Mouse (Mus musculus): ENCODE data around the gene Mphosph9. TPM values are rescaled to one million over a fixed set of nuclear protein-coding genes. Genes with fewer than 3 reads are reported as not detected.

Gene Mphosph9
- total RNA-seq (2023; ENCODE audit: inconsistent age), result 22.6 to 34.6 TPM (median 30.4 TPM) in 4 replicates

DNA sequence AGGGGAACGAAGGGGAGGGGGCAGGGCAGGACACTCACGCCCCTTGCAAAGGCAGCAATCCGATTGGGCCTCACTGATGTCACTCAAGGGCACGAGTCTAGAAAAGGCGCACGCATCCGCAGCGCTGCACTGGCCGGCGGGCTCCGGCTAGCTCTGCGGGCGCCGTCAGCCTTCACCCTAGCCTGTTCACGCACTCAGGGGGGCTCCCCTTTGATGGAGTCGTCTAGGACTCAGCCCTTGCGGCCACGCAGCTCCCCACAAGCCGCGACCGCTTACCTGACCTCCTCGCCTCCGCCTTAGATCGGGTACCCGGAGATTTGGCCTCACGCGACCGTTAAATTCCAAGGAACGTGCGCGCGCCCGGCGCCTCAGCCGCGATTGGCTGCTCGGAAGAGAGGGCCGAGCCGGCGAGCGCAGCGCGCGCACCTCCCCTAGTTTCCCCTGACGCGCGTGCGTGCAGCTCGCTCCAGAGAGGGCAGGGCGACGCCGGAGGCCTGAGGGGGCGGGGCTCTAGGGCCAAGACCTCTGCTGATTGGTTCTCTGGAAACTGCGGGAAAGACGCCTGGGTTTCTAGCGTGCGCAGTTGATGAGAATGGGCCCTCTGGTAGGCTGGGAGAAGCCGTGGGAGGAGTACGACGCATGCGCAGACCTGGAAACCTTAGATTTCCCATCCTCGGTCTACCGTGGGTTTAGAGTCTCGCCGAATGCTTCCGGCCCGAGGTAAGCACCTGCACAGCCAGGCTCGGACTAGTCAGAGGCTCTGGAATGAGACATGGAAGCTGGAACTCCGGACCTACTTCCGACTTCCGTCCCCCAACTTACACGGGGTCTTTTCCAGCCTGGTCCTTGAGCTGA, at the start of gene Mphosph9, which contains the start of gene 2810006K23Rik:
Mphosph9 (minus strand) TSS at position 463 of the 855 bp plus-strand sequence.
2810006K23Rik (plus strand) TSS at position 580 of the 855 bp plus-strand sequence.

DNA sequence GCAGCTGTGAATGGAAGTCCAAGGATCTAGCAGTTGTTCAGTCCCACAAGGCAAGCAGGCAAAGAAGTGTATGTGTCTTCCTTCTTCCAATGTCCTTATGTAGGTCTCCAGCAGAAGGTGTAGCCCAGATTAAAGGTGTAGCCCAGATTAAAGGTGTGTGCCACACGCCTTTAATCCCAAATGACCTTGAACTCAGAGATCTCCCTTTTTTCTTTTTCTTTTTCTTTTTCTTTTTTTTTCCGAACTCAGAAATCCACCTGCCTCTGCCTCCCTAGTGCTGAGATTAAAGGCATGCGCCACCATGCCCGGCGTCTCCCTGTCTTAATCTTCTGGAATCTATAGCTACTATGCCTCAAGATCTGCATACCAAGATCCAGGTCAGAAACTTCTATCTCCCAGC, 35.2 kb upstream of the Mphosph9 start, which contains the start of gene Cdk2ap1:
Cdk2ap1 (minus strand) TSS at position 101 of the 400 bp plus-strand sequence.

DNA sequence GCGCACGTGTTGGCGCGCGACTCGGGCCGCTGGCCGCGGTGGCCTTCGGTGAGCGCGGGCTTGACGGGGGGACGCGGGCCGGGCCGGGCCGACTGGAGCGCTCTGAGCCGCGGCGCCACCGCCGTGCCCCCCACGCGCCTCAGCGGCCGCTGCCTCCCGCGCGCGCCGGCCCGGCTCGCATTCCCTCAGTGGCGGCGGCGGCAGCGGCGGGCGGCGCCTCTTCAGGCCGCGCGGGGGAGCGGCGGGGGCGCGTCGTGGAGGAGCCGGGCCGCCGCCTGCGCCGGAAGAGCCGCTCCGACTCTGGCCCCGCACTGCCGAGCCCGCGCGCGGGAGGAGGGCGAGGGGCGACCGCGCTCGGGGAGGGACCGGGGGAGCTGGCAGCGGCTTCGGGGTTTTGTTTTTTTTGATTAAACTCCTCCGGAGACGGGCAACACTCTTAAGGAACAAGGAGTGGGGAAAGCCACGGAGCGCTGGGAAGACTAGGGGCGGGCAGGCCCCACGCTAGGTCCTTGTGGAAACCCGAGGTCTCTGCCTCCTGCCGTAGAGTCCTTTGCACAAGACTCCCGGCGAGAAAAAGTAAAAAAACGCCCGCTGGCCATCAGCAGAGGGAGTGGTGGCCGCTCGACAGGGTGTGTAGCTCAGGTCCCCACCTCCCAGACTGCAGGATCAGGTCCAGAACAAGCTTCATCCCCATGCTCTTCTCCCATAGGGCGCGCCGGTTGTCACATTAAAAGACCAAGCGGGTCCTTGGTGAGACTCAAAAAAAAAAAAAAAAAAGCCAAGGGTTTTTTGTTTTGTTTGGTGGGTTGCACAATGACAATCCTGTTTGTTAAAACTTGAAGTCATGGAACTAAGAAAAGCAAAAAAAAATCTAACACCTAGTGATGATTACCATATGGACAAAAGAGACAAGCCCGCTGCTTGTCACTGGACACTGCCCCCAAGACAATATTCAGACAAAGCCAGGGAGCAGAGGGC, 77.9 kb downstream of the Mphosph9 start, which contains the start of gene Pitpnm2:
Pitpnm2 (minus strand) TSS at position 147 of the 978 bp plus-strand sequence.

Other genes with a start within 250 kb of the Mphosph9 start
- 2.9 to 3.4 TPM (median 3.2 TPM) in 4 replicates for gene Abcb9, start 232.2 kb downstream of the Mphosph9 start, total RNA-seq (2023; ENCODE audit: inconsistent age)
- 19.8 to 21.8 TPM (median 21.2 TPM) in 4 replicates for gene Ogfod2, start 215.7 kb downstream of the Mphosph9 start, total RNA-seq (2023; ENCODE audit: inconsistent age)
- gene Arl6ip4, start 211.9 kb downstream of the Mphosph9 start, total RNA-seq (2023; ENCODE audit: inconsistent age), result 33.3 to 55.2 TPM (median 41.2 TPM) in 4 replicates
- gene Pitpnm2, start 78.2 kb downstream of the Mphosph9 start, total RNA-seq (2023; ENCODE audit: inconsistent age), result 57.6 to 60.2 TPM (median 58.2 TPM) in 4 replicates
- gene 2810006K23Rik, start 117 bp upstream of the Mphosph9 start, total RNA-seq (2023; ENCODE audit: inconsistent age), result 4.7 to 7.1 TPM (median 6.1 TPM) in 4 replicates
- 98.9 to 113 TPM (median 107 TPM) in 4 replicates for gene Cdk2ap1, start 35.1 kb upstream of the Mphosph9 start, total RNA-seq (2023; ENCODE audit: inconsistent age)
- gene Sbno1, start 98.0 kb upstream of the Mphosph9 start, total RNA-seq (2023; ENCODE audit: inconsistent age), result 183 to 219 TPM (median 206 TPM) in 4 replicates
- gene Kmt5a, start 112.0 kb upstream of the Mphosph9 start, total RNA-seq (2023; ENCODE audit: inconsistent age), result 48.6 to 55.1 TPM (median 54.1 TPM) in 4 replicates
- 153 to 158 TPM (median 154 TPM) in 4 replicates for gene Rilpl2, start 150.4 kb upstream of the Mphosph9 start, total RNA-seq (2023; ENCODE audit: inconsistent age)
- gene Snrnp35, start 155.2 kb upstream of the Mphosph9 start, total RNA-seq (2023; ENCODE audit: inconsistent age), result 15.0 to 23.3 TPM (median 18.6 TPM) in 4 replicates
- gene Rilpl1, start 203.4 kb upstream of the Mphosph9 start, total RNA-seq (2023; ENCODE audit: inconsistent age), result 2.3 to 3.0 TPM (median 2.6 TPM) in 4 replicates
- gene Tmed2, start 212.7 kb upstream of the Mphosph9 start, total RNA-seq (2023; ENCODE audit: inconsistent age), result 97.8 to 118 TPM (median 104 TPM) in 4 replicates
- gene Ddx55, start 224.9 kb upstream of the Mphosph9 start, total RNA-seq (2023; ENCODE audit: inconsistent age), result 40.4 to 44.1 TPM (median 42.1 TPM) in 4 replicates

All from B cell, adult (primary cell).